Mouse (Mus musculus): ENCODE data around the gene Rnf225. TPM values are rescaled to one million over a fixed set of nuclear protein-coding genes. Genes with fewer than 3 reads are reported as not detected.
"Not testable (repeated sequence)": the region's sequence is repeated elsewhere in the genome, so short reads cannot be mapped to it uniquely, and the experiment has no call there.

Rnf225 gene
- polyA plus RNA-seq (2015; fragmentation: Nextera tagmentation; extraction: Ambion mirVana), result 0.08 and 0.20 TPM in 2 replicates

DNA sequence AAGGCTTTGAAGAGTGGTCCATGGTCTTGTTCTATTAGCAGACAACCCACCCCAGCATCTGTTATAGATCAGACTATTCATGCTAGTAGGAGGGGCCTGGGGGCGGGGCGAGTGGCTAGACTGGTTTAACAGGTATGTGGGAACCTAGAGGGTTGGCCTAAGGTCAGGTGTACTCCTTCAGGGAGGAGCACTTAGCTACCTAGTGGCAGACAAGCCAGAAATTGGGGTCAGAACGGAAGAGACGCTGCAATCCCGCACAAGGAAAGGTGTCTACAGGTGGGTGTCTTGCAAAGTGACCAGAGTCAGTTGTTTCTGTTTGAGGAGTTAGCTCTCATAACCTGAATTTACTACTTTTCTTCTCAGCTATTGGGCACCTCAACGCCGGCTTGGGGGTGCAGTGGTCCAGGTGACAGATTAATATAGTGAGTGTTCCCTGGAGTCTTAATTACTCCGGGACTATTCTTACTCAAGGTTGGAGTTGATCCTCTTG is at the start of gene Rnf225:
Rnf225 (plus strand) TSS at position 226 of the 490 bp plus-strand sequence.
- ATAC-seq (ENCODE audit: insufficient read depth), result 0 out of 2 replicates have a peak, but pooled peaks have one; percentile 6
- Histone ChIP-seq H3K36me3 (replicated peaks) (peaks cover 45% of the 10 kb centered on the region), H3K27me3 (peaks cover 20% of the 10 kb centered on the region), H3K4me1 (replicated peaks) (peaks cover 42% of the 10 kb centered on the region), H3K4me3 (replicated peaks) (peak within 1 kb of the TSS; percentile 42), H3K4me2 (peak within 1 kb of the TSS; percentile 62), H3K9ac (peak within 1 kb of the TSS; percentile 11; the same call in 1 of the 2 replicates), H3K9me3 (replicated peaks) (no peaks in the 10 kb centered on the region), H3K27ac (replicated peaks) (no peak within 1 kb of the TSS)
- WGBS (ENCODE audit: insufficient replicate concordance), result 32% methylated on average over 8 of the region's 8 CpGs

DNA sequence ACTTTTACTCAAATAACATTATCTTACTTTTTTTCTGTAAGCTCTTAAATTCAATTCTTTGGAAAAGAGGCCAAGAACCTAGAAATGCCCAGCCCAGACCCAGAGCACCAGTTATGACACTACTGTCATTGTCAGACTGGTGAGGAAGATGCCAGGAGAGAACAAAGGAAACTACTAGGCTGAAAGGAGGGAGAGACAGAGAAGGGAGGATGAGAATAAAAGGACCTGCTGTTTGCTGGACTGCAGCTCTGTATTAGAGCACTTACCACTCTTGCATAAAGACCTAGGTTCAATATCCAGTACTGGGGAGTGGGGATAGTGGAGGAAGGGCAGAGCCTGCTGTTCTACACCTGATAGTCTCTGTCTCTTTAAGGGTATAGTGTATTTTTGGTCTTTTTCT is 47.2 kb upstream of the Rnf225 start:
- no peaks in the 10 kb centered on the region for H3K27me3 ChIP-seq
- H3K4me3 ChIP-seq (replicated peaks), result no peak overlapping the region
- H3K36me3 ChIP-seq (replicated peaks), result 0 out of 2 replicates have a peak, but pooled peaks cover 4% of the 10 kb centered on the region
- no peaks in the 10 kb centered on the region for H3K9me3 ChIP-seq (replicated peaks)
- H3K4me1 ChIP-seq (replicated peaks), result peaks cover 13% of the 10 kb centered on the region
- no peak overlapping the region for H3K9ac ChIP-seq
- H3K27ac ChIP-seq (replicated peaks), result no peak overlapping the region
- no peak for ATAC-seq (ENCODE audit: insufficient read depth)
- H3K4me2 ChIP-seq, result no peak overlapping the region; the same call in 1 of the 2 replicates

DNA sequence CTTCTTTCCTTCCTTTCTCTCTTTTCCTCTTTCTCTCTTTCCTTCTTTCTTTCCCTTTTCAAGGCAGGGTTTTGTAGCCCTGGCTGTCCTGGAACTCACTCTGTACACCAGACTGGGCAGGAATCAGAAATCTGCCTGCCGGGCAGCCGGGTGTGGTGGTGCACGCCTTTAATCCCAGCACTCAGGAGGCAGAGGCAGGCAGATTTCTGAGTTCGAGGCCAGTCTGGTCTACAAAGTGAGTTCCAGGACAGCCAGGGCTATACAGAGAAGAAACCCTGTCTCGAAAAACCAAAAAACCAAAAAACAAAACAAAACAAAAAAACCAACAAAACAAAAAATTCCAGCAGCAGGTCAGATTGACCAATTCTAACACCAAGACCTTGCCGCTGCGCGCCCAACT is 46.7 kb upstream of the Rnf225 start:
- Histone ChIP-seq H3K4me1 (replicated peaks) (peaks cover 13% of the 10 kb centered on the region), H3K4me2 (peak overlapping the region; percentile 86), H3K4me3 (replicated peaks) (peak overlapping the region; percentile 73)
- not testable (repeated sequence) for H3K9me3 ChIP-seq (replicated peaks); ATAC-seq (ENCODE audit: insufficient read depth); H3K27ac ChIP-seq (replicated peaks); H3K27me3 ChIP-seq; H3K9ac ChIP-seq; H3K36me3 ChIP-seq (replicated peaks)
- 31% methylated on average over 8 of the region's 8 CpGs for WGBS (ENCODE audit: insufficient replicate concordance)

DNA sequence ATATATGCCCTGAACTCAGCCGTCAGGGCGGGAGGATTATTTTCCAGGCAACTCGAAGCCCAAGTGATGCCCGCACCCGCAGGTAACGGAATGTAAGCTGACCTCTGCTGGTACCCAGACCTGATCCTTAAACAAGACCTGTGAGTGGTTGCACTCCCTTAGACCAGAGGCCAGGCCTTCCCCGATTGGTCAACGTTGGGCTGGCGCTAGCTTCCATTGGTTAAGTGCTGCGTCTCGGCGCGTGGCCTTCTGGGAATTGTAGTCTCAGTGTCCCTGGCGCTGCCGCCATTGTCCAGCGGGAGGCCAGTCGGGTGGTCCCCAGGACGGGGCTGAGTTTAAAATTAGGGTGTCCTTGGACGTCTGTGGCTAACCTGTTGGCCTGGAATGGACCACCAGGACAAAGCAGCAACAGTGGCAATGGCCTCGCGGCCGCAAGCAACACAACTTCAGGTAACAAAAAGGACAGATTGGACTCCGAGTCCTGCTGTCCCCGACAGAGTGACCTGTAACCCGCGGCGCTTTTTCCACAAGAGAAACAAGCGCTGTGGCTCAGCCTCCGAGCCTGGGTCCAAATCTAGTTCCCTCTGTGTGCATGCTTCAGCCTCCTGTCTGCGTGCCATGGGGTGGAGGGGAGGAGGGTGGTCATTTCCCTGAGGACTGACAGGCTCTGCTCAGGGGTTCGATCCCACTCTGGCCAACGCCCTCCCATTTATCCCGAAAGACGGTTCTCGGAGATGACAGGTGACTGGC is 46.1 kb upstream of the Rnf225 start, which contains the start of gene Zfp128:
Zfp128 (plus strand) TSS at position 267 of the 750 bp plus-strand sequence.
- under 1% methylated on average over 35 of the region's 35 CpGs for WGBS (ENCODE audit: insufficient replicate concordance)
- peaks cover 13% of the 10 kb centered on the region; the same call in 1 of the 2 replicates for H3K36me3 ChIP-seq (replicated peaks)
- H3K4me2 ChIP-seq, result peak within 1 kb of the TSS; percentile 86
- peak within 1 kb of the TSS; percentile 38; the same call in 1 of the 2 replicates for H3K27ac ChIP-seq (replicated peaks)
- peak within 1 kb of the TSS; percentile 71 for H3K9ac ChIP-seq
- H3K27me3 ChIP-seq, result no peaks in the 10 kb centered on the region
- H3K4me1 ChIP-seq (replicated peaks), result peaks cover 13% of the 10 kb centered on the region
- peak within 1 kb of the TSS; percentile 73 for H3K4me3 ChIP-seq (replicated peaks)
- peak; percentile 100 for ATAC-seq (ENCODE audit: insufficient read depth)
- H3K9me3 ChIP-seq (replicated peaks), result no peaks in the 10 kb centered on the region

DNA sequence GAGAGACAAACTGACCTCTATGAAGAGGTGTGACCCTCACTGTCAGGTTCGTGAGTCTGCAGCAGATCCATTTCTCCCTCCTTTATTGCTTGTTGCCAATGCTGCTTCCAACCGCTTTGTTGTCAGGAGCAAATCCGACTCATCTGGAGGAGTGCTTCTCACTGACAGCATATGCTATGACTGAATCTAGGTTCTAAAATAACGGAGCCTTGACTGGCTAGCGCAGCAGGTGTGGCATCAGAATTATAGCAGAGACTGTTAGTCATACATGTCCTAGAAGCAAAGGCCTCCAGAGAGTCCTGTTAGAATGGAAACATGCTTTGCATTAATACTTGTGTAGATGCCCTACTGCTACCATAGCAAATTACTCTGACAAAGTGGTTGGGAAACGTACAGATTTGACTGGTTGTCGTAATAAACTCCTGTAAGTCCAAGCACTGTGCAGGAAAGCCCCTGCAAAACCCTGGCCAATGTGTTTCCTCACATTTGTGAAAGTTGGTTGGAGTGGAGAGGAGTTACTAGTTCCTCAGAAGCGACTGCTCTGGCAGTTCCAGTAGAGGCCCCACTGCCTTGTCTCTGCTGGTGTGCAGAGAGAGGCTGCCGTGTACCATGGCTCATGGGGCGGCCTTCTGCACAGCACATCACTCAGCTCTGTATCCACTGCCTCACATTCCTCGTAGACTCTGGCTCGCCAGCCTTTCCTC is 40.5 kb upstream of the Rnf225 start:
- Histone ChIP-seq H3K9me3 (replicated peaks) (no peaks in the 10 kb centered on the region), H3K27me3 (no peaks in the 10 kb centered on the region), H3K4me1 (replicated peaks) (peaks cover 4% of the 10 kb centered on the region), H3K4me2 (no peak overlapping the region), H3K4me3 (replicated peaks) (no peak overlapping the region), H3K36me3 (replicated peaks) (peaks cover 31% of the 10 kb centered on the region), H3K9ac (no peak overlapping the region), H3K27ac (replicated peaks) (no peak overlapping the region)
- WGBS (ENCODE audit: insufficient replicate concordance), result 70% methylated on average over 12 of the region's 12 CpGs
- no peak for ATAC-seq (ENCODE audit: insufficient read depth)

DNA sequence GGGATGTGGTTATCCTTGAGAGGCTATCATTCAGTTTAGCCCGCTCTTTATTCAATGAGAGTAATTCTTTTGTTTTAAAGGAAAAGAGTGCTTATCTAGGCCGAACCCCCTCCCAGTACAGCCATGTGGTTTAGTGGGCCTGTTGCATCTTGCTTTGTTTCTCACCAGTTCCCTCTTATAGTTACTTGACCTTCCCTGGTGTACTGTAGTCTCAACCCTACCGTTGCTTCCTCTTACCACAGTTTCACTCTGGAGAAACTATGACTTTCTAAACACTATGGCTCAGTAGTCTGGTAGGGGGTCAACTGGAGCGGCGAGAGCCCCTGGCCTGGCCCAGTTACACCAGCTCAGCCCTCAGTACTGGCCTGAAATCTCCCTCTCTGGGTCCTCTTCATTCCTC is 39.6 kb upstream of the Rnf225 start:
- H3K27ac ChIP-seq (replicated peaks), result no peak overlapping the region
- 63% methylated on average over 5 of the region's 5 CpGs for WGBS (ENCODE audit: insufficient replicate concordance)
- no peak overlapping the region for H3K9ac ChIP-seq
- no peaks in the 10 kb centered on the region for H3K4me1 ChIP-seq (replicated peaks)
- peaks cover 31% of the 10 kb centered on the region for H3K36me3 ChIP-seq (replicated peaks)
- no peak overlapping the region for H3K4me2 ChIP-seq
- no peaks in the 10 kb centered on the region for H3K27me3 ChIP-seq
- ATAC-seq (ENCODE audit: insufficient read depth), result no peak
- no peak overlapping the region for H3K4me3 ChIP-seq (replicated peaks)
- H3K9me3 ChIP-seq (replicated peaks), result no peaks in the 10 kb centered on the region

DNA sequence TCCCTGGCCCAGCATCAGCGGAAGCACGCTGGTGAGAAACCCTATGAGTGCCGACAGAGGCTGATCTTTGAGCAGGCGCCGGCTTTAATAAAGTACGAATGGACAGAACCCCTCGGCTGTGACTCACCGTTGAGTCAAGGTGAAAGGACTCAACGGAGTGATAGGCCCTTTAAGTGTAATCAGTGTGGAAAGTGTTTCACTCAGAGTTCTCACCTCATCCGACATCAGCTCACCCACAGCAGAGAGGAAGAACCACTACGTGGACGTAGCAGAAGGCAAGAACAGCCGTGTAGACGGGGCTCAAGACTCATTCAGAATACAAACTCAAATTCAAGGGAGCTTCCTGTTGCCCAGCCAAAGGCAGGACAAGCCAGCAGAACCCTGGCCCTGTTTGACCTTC is 36.3 kb upstream of the Rnf225 start:
- H3K9ac ChIP-seq, result no peak overlapping the region
- H3K9me3 ChIP-seq (replicated peaks), result no peaks in the 10 kb centered on the region
- peaks cover 20% of the 10 kb centered on the region for H3K36me3 ChIP-seq (replicated peaks)
- no peak for ATAC-seq (ENCODE audit: insufficient read depth)
- 85% methylated on average over 14 of the region's 14 CpGs for WGBS (ENCODE audit: insufficient replicate concordance)
- no peak overlapping the region for H3K4me2 ChIP-seq
- no peak overlapping the region for H3K27ac ChIP-seq (replicated peaks)
- H3K27me3 ChIP-seq, result no peaks in the 10 kb centered on the region
- H3K4me1 ChIP-seq (replicated peaks), result no peaks in the 10 kb centered on the region
- no peak overlapping the region for H3K4me3 ChIP-seq (replicated peaks)

DNA sequence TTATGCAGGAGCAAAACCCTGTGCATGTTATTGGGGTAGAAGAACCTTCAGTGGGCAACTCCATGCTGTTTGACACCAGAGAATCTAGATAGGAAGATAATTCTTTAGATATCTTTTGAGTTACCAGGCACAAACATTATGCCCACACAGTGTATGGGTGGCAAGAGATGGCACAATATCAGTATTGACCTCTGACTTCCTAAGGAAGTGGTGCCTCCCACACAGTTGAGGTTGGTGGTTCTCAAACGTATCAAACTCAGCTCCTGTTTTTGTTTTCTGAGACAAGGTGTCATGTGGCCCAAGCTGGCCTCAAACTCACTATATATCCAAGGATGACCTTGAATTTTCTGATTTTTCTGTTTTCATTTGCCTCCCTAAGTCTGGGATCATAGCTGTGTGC is 35.9 kb upstream of the Rnf225 start:
- WGBS (ENCODE audit: insufficient replicate concordance), result 32% methylated on average over 1 of the region's 1 CpGs
- Histone ChIP-seq H3K27ac (replicated peaks) (no peak overlapping the region), H3K36me3 (replicated peaks) (peaks cover 19% of the 10 kb centered on the region), H3K4me2 (no peak overlapping the region), H3K4me3 (replicated peaks) (no peak overlapping the region), H3K9me3 (replicated peaks) (no peaks in the 10 kb centered on the region), H3K4me1 (replicated peaks) (no peaks in the 10 kb centered on the region), H3K27me3 (no peaks in the 10 kb centered on the region), H3K9ac (no peak overlapping the region)
- no peak for ATAC-seq (ENCODE audit: insufficient read depth)

DNA sequence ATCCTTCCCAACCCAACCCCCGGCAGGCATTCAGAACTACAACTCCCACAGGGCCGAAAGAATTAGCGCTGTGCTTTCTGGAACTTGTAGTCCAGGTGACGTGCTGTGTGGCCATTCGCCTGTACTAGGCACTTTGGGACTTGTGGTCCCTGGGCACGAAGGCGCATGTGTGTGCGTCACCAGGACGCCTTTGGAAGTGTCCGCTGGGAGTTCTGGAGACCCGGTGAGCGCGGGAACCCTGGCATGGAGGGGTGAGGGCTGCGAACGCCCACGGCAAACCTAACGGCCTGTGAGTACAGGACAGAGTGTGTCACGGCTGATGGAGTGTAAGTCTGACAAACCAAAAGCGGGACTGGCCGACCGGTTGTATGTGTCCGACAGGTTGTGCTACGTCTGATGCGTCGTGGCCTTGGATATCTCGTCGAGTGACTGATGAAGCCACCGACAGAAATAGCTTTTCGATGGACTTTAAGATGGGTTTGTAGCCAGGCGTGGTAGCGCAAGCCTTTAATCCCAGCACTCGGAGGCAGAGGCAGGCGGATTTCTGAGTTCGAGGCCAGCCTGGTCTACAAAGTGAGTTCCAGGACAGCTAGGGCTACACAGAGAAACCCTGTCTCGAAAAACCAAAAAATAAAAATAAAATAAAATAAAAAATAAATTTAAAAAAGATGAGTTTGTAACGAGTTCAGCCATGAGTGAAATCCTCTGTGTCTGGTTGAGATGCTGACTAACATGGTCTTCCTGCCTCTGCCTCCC is 29.4 kb upstream of the Rnf225 start, which contains the start of gene Zscan22:
Zscan22 (plus strand) TSS at position 161 of the 756 bp plus-strand sequence.
- peak within 1 kb of the TSS; percentile 56 for H3K9ac ChIP-seq
- peaks cover 19% of the 10 kb centered on the region for H3K4me1 ChIP-seq (replicated peaks)
- H3K36me3 ChIP-seq (replicated peaks), result peaks cover 5% of the 10 kb centered on the region; the same call in 1 of the 2 replicates
- H3K9me3 ChIP-seq (replicated peaks), result no peaks in the 10 kb centered on the region
- 3% methylated on average over 36 of the region's 36 CpGs for WGBS (ENCODE audit: insufficient replicate concordance)
- ATAC-seq (ENCODE audit: insufficient read depth), result peak; percentile 97
- no peaks in the 10 kb centered on the region for H3K27me3 ChIP-seq
- H3K4me2 ChIP-seq, result peak within 1 kb of the TSS; percentile 67
- H3K4me3 ChIP-seq (replicated peaks), result peak within 1 kb of the TSS; percentile 69
- H3K27ac ChIP-seq (replicated peaks), result peak within 1 kb of the TSS; percentile 29; the same call in 1 of the 2 replicates

DNA sequence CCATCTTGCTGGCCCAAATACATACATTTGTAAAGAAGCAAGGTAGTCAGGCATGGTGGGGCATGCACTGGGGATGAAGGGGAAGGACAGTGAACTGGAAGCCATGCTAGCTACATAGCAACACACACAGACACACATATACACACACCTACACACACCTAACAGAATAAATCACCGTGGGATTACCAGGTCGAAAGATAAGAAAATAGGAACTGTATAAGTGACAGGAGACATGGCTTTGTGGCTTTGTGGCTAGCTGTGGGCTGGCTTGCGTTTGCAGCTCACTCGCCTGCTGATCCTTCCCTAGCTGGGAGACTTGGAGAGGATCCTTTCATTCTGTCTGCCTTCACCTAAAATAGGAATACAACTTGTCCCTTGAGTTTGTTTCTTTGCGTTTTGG is 25.7 kb upstream of the Rnf225 start:
- H3K4me3 ChIP-seq (replicated peaks), result no peak overlapping the region
- H3K27ac ChIP-seq (replicated peaks), result no peak overlapping the region
- no peaks in the 10 kb centered on the region for H3K9me3 ChIP-seq (replicated peaks)
- no peak overlapping the region for H3K9ac ChIP-seq
- no peaks in the 10 kb centered on the region for H3K27me3 ChIP-seq
- 42% methylated on average over 5 of the region's 5 CpGs for WGBS (ENCODE audit: insufficient replicate concordance)
- H3K36me3 ChIP-seq (replicated peaks), result peaks cover 34% of the 10 kb centered on the region
- no peak overlapping the region for H3K4me2 ChIP-seq
- no peak for ATAC-seq (ENCODE audit: insufficient read depth)
- peaks cover 29% of the 10 kb centered on the region for H3K4me1 ChIP-seq (replicated peaks)

Data from liver, embryonic 15.5 days (tissue).